Mouse (Mus musculus): ENCODE measurements around the gene Cdca3. TPM values are rescaled to one million over a fixed set of nuclear protein-coding genes. Genes with fewer than 3 reads are reported as not detected.
A peak's percentile ranks its signal among the peaks of the same experiment; 100 is the strongest.

The Cdca3 gene
- polyA plus RNA-seq, 1 experiment = 218 TPM

- Histone ChIP-seq H3K27me3 (ENCODE audit: control insufficient read depth, insufficient read depth, low read length) (no peaks in the 10 kb centered on the region), H3K4me3 (ENCODE audit: control insufficient read depth, low read depth, low read length) (no peak overlapping the region), H3K27ac (ENCODE audit: control insufficient read depth, insufficient read depth, low read depth, low read length) (no peak overlapping the region), H3K4me1 (ENCODE audit: control insufficient read depth, insufficient read depth, low read length) (peaks cover 7% of the 10 kb centered on the region), H3K36me3 (ENCODE audit: control insufficient read depth, insufficient read depth, low read length) (no peaks in the 10 kb centered on the region)
- no peak for TF ChIP-seq CTCF (IDR thresholded peaks at IDR 0.05; ENCODE audit: control insufficient read depth, insufficient read depth, insufficient replicate concordance, low read depth, low read length)
- no peak for TF ChIP-seq POLR2A (IDR thresholded peaks at IDR 0.05; ENCODE audit: control insufficient read depth, low read depth, low read length)
Measured at GRCm38 (mm10) chr6:124861802-124862201, 32.5 kb downstream of the Cdca3 start.

DNA sequence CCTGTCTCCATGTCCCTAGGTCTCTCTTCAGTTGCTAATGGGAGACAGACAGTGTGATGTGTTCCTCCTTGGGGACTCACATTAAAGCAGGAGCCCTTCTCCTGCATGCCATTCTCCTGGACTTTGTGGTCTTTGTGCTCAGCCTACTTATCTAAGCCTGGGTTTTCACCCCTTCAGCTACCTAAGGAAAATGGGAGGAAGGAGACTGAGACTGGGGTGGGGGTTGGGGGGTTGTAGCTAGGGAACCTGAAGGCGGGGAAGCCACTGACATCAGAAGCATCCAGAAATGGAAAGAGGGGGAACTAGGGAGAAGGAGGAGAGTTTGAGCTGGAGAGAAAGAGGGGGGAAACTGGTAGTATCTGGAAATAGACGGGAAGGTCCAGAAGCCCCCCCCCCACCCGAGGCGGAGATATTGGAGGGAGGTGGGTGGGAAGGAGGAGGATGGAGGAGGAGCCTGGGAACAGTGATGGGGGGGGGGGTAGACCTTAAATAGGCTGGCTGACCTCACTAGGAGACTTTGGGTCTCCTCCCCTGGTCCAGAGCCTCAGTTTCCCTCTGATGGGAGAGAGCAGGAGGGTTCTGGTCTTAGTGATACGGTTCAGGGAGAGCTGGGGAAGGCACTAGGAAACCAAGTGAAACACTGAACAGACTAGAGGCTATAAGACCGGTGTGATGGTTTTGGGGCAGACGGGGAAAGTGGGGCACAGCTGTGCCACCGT is 33.2 kb downstream of the Cdca3 start:
- Histone ChIP-seq H3K4me3 (ENCODE audit: control insufficient read depth, low read depth, low read length) (no peak overlapping the region), H3K36me3 (ENCODE audit: control insufficient read depth, insufficient read depth, low read length) (no peaks in the 10 kb centered on the region), H3K27ac (ENCODE audit: control insufficient read depth, insufficient read depth, low read depth, low read length) (no peak overlapping the region), H3K4me1 (ENCODE audit: control insufficient read depth, insufficient read depth, low read length) (peaks cover 4% of the 10 kb centered on the region), H3K27me3 (ENCODE audit: control insufficient read depth, insufficient read depth, low read length) (no peaks in the 10 kb centered on the region)
- TF ChIP-seq CTCF (IDR thresholded peaks at IDR 0.05; ENCODE audit: control insufficient read depth, insufficient read depth, insufficient replicate concordance, low read depth, low read length) (no peak), POLR2A (IDR thresholded peaks at IDR 0.05; ENCODE audit: control insufficient read depth, low read depth, low read length) (no peak)

DNA sequence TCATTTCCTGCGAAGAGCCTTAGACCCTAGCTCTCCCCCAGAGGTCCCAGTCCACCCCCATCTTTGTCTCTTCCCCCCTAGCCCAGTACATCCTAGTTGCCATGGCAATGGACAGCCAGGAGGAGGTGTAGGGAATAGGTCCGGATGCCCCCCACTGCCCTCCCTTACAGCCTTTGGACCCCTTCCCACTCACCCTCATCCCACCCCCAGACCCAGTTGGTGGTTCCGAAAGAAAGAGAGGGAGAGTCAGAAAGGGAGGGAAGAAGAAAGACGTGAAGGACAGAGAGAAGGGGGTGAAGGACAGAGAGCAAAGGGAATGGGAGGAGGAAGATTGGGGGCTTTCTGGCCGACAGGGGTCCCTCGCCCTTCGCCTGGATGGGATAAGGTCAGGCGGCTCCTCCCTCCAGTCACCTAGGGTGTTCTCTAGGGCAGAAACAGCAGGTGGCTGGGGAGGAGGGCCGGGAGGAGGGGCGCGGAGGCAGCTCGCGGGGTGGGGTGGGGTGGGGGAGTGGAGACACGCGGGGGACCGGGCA is 33.8 kb downstream of the Cdca3 start:
- H3K36me3 ChIP-seq (ENCODE audit: control insufficient read depth, insufficient read depth, low read length) = no peaks in the 10 kb centered on the region
- no peaks in the 10 kb centered on the region for H3K27me3 ChIP-seq (ENCODE audit: control insufficient read depth, insufficient read depth, low read length)
- TF ChIP-seq POLR2A (IDR thresholded peaks at IDR 0.05; ENCODE audit: control insufficient read depth, low read depth, low read length) (no peak), CTCF (IDR thresholded peaks at IDR 0.05; ENCODE audit: control insufficient read depth, insufficient read depth, insufficient replicate concordance, low read depth, low read length) (no peak)
- H3K27ac ChIP-seq (ENCODE audit: control insufficient read depth, insufficient read depth, low read depth, low read length) = no peak overlapping the region
- peak overlapping the region; percentile 48 for H3K4me3 ChIP-seq (ENCODE audit: control insufficient read depth, low read depth, low read length)
- peaks cover 4% of the 10 kb centered on the region for H3K4me1 ChIP-seq (ENCODE audit: control insufficient read depth, insufficient read depth, low read length)

- H3K4me1 ChIP-seq (ENCODE audit: control insufficient read depth, insufficient read depth, low read length) = peaks cover 4% of the 10 kb centered on the region; the same call in 1 of the 2 replicates
Measured at GRCm38 (mm10) chr6:124863658-124864298, 34.4 kb downstream of the Cdca3 start, which contains the start of gene Gpr162. Gpr162 (minus strand) TSS chr6:124863983.

GRCm38 (mm10) chr6:124865766-124866362 is 36.5 kb downstream of the Cdca3 start:
- no peaks in the 10 kb centered on the region for H3K27me3 ChIP-seq (ENCODE audit: control insufficient read depth, insufficient read depth, low read length)
- no peak overlapping the region for H3K27ac ChIP-seq (ENCODE audit: control insufficient read depth, insufficient read depth, low read depth, low read length)
- TF ChIP-seq POLR2A (IDR thresholded peaks at IDR 0.05; ENCODE audit: control insufficient read depth, low read depth, low read length) (no peak), CTCF (IDR thresholded peaks at IDR 0.05; ENCODE audit: control insufficient read depth, insufficient read depth, insufficient replicate concordance, low read depth, low read length) (no peak)

More at GRCm38 (mm10) chr6:124863658-124864298, 34.4 kb downstream of the Cdca3 start, which contains the start of gene Gpr162:
- peak within 1 kb of the TSS; percentile 48 for H3K4me3 ChIP-seq (ENCODE audit: control insufficient read depth, low read depth, low read length)
- H3K27ac ChIP-seq (ENCODE audit: control insufficient read depth, insufficient read depth, low read depth, low read length) = no peak within 1 kb of the TSS
- TF ChIP-seq CTCF (IDR thresholded peaks at IDR 0.05; ENCODE audit: control insufficient read depth, insufficient read depth, insufficient replicate concordance, low read depth, low read length) (no peak), POLR2A (IDR thresholded peaks at IDR 0.05; ENCODE audit: control insufficient read depth, low read depth, low read length) (no peak)
- H3K27me3 ChIP-seq (ENCODE audit: control insufficient read depth, insufficient read depth, low read length) = no peaks in the 10 kb centered on the region
- H3K36me3 ChIP-seq (ENCODE audit: control insufficient read depth, insufficient read depth, low read length) = no peaks in the 10 kb centered on the region

DNA sequence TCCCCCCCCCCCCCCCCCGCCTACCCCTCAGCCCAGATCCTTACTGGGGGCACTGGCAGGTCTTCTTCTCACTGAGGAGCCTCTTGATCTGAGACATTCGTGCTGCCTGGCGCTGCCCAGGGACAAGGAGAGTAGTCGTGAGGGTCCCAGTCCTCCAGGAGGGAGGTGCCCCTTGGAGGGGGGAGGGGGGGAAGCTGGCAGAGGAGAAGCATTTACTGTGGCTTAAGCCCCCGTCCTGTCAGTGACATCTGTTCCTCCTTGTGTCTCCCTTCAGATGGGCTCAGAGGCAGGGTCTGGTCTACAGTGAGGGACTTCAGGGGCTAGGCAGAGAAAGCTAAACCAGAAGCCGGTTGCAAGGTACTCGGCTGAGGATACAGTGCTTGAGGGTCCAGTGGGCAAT is 37.2 kb downstream of the Cdca3 start:
- H3K4me1 ChIP-seq (ENCODE audit: control insufficient read depth, insufficient read depth, low read length) = peaks cover 4% of the 10 kb centered on the region; the same call in 1 of the 2 replicates
- TF ChIP-seq CTCF (IDR thresholded peaks at IDR 0.05; ENCODE audit: control insufficient read depth, insufficient read depth, insufficient replicate concordance, low read depth, low read length) = no peak
- no peak for TF ChIP-seq POLR2A (IDR thresholded peaks at IDR 0.05; ENCODE audit: control insufficient read depth, low read depth, low read length)
- H3K36me3 ChIP-seq (ENCODE audit: control insufficient read depth, insufficient read depth, low read length) = no peaks in the 10 kb centered on the region
- H3K27me3 ChIP-seq (ENCODE audit: control insufficient read depth, insufficient read depth, low read length) = no peaks in the 10 kb centered on the region
- no peak overlapping the region for H3K4me3 ChIP-seq (ENCODE audit: control insufficient read depth, low read depth, low read length)
- H3K27ac ChIP-seq (ENCODE audit: control insufficient read depth, insufficient read depth, low read depth, low read length) = no peak overlapping the region

More at GRCm38 (mm10) chr6:124865766-124866362, 36.5 kb downstream of the Cdca3 start:
- Histone ChIP-seq H3K36me3 (ENCODE audit: control insufficient read depth, insufficient read depth, low read length) (no peaks in the 10 kb centered on the region), H3K4me3 (ENCODE audit: control insufficient read depth, low read depth, low read length) (no peak overlapping the region), H3K4me1 (ENCODE audit: control insufficient read depth, insufficient read depth, low read length) (peaks cover 4% of the 10 kb centered on the region; the same call in 1 of the 2 replicates)

DNA sequence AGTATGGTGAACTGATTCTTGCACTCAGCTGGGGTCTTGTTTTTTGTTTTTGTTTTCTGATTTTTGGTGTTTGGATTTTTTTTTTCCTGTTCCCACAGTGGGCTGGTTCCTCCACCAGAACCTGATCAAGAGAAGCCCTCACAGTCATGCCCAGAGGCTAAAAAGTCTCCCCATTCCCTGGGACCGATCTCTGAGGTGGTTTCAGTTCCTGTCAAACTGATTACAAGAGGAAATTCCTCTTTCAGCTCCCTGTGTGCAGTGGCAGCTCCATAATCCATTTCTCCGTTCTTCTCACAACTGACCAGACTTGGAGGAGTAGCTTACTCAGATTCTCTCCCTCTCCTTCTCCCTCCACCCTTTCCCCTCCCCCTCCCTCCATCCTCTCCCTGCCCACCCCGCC is 45.0 kb downstream of the Cdca3 start:
- Histone ChIP-seq H3K4me1 (ENCODE audit: control insufficient read depth, insufficient read depth, low read length) (no peaks in the 10 kb centered on the region), H3K27me3 (ENCODE audit: control insufficient read depth, insufficient read depth, low read length) (no peaks in the 10 kb centered on the region), H3K36me3 (ENCODE audit: control insufficient read depth, insufficient read depth, low read length) (no peaks in the 10 kb centered on the region), H3K27ac (ENCODE audit: control insufficient read depth, insufficient read depth, low read depth, low read length) (no peak overlapping the region), H3K4me3 (ENCODE audit: control insufficient read depth, low read depth, low read length) (no peak overlapping the region)
- TF ChIP-seq POLR2A (IDR thresholded peaks at IDR 0.05; ENCODE audit: control insufficient read depth, low read depth, low read length) (no peak), CTCF (IDR thresholded peaks at IDR 0.05; ENCODE audit: control insufficient read depth, insufficient read depth, insufficient replicate concordance, low read depth, low read length) (no peak)

Measured in testis, adult 2 months (tissue).